Comparison of ENCODE assay signal across 21 mouse cellular contexts in the genomic region with DNA sequence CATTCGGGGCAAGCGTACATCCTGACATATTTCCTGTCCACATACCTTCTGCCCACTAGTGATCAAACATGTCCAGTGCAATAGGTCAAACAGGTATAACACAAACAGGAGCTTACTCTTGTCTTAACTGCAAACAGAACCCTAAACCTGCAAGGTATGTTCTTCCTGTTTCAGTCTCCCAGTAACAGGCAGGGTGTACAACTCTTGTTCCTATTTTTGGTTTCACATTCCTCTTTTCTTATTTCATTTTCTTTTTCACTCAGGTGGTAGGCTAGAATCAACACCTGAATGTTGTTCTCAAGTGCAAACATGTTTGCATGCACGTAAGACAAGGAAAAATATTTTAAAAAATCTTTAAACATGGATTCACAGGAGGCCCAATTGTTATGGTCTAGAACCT.
A peak's percentile ranks its signal among the peaks of the same experiment; 100 is the strongest.
DNase-seq lines count a peak whose midpoint lies in the region; ATAC-seq lines count a peak whose summit lies in the region.
"Had no signal": no experiment of that assay in that cellular context is flagged by ENCODE, and none has a peak within 500 bp of the region (broad histone marks: within the 10 kb centered on the region; RNA-seq: fewer than 3 reads in every experiment).

No protein-coding gene starts in this region.

- H3K36me3 ChIP-seq in midbrain, embryonic 11.5 days (ENCODE audit: control insufficient read depth, insufficient read depth, low read length) = no peaks in the 10 kb centered on the region
- no peaks in the 10 kb centered on the region for H3K36me3 ChIP-seq in midbrain, embryonic 15.5 days (replicated peaks)
- H3K36me3 ChIP-seq: embryonic facial prominence, embryonic 15.5 days; forebrain, embryonic 10.5 days; G1E; heart, embryonic 13.5 days; hindbrain, embryonic 12.5 days; intestine, embryonic 15.5 days had no signal

- H3K4me1 ChIP-seq in midbrain, embryonic 11.5 days (ENCODE audit: control insufficient read depth, insufficient read depth, low read length) = no peaks in the 10 kb centered on the region
- 0 out of 2 replicates have a peak, but pooled peaks cover 4% of the 10 kb centered on the region for H3K4me1 ChIP-seq in midbrain, embryonic 15.5 days

- no peak overlapping the region for H3K4me3 ChIP-seq in midbrain, embryonic 11.5 days (ENCODE audit: low read depth, low read length)
- H3K4me3 ChIP-seq in midbrain, embryonic 15.5 days = no peak overlapping the region
- H3K4me3 ChIP-seq: erythroblast, embryonic 14.5 days; hindbrain, embryonic 12.5 days; intestine, embryonic 15.5 days had no signal

- peak; percentile 75 for DNase-seq in midbrain, embryonic 11.5 days (ENCODE audit: low spot score, missing footprints)
- DNase-seq in yolk sac, embryonic 10.5 days (ENCODE audit: low spot score) = no peak
- no peak for DNase-seq in layer of hippocampus, adult 9-11 months
- DNase-seq: adrenal gland, adult 8-10 months; adrenal gland, postnatal 36 days; cerebellum, adult 2 months; cerebellum, postnatal 10 days; embryo, embryonic 11 days; gastrocnemius, postnatal 10 days; heart, postnatal 4 days had no signal

- no peaks in the 10 kb centered on the region for H3K27me3 ChIP-seq in midbrain, embryonic 11.5 days (ENCODE audit: control insufficient read depth, insufficient read depth, low read length)
- H3K27me3 ChIP-seq in midbrain, embryonic 15.5 days (replicated peaks) = no peaks in the 10 kb centered on the region
- H3K27me3 ChIP-seq: embryonic facial prominence, embryonic 15.5 days; hindbrain, embryonic 12.5 days; intestine, embryonic 15.5 days had no signal

- ATAC-seq in midbrain, embryonic 11.5 days (ENCODE audit: low FRiP score) = no peak
- ATAC-seq in midbrain, embryonic 15.5 days (replicated peaks) = no peak
- ATAC-seq in granulocyte monocyte progenitor cell, adult 5-6 weeks (replicated peaks; ENCODE audit: poor library complexity, severe bottlenecking) = peak; percentile 42
- ATAC-seq in megakaryocyte progenitor cell, adult 5-6 weeks (replicated peaks; ENCODE audit: poor library complexity) = peak; percentile 53

- H3K27ac ChIP-seq in midbrain, embryonic 11.5 days (ENCODE audit: low read depth, low read length) = no peak overlapping the region
- no peak overlapping the region for H3K27ac ChIP-seq in midbrain, embryonic 15.5 days
- H3K27ac ChIP-seq: embryonic facial prominence, embryonic 15.5 days; heart, embryonic 13.5 days; hindbrain, embryonic 12.5 days; hindbrain, postnatal 0 days; intestine, embryonic 15.5 days had no signal

- no peak overlapping the region for H3K4me2 ChIP-seq in midbrain, embryonic 11.5 days
- H3K4me2 ChIP-seq in midbrain, embryonic 15.5 days = no peak overlapping the region

- no peak overlapping the region for H3K9ac ChIP-seq in midbrain, embryonic 11.5 days (ENCODE audit: low read length)
- H3K9ac ChIP-seq in midbrain, embryonic 15.5 days = no peak overlapping the region
- H3K9ac ChIP-seq: embryonic facial prominence, embryonic 15.5 days had no signal

- 95% methylated on average over 3 of the region's 3 CpGs for WGBS in midbrain, embryonic 11.5 days
- 96% methylated on average over 3 of the region's 3 CpGs for WGBS in midbrain, embryonic 15.5 days

- no peaks in the 10 kb centered on the region for H3K9me3 ChIP-seq in midbrain, embryonic 11.5 days (ENCODE audit: control insufficient read depth, low read length)
- no peaks in the 10 kb centered on the region for H3K9me3 ChIP-seq in midbrain, embryonic 15.5 days
- H3K9me3 ChIP-seq: embryonic facial prominence, embryonic 15.5 days; forebrain, embryonic 10.5 days; G1E; hindbrain, embryonic 12.5 days; intestine, embryonic 15.5 days had no signal

Comparison
In these comparisons a context has a peak if more than half of its experiments do, and no peak if none do; other contexts are left out.
1. ATAC-seq: peak in granulocyte monocyte progenitor cell, adult 5-6 weeks (single experiment) and megakaryocyte progenitor cell, adult 5-6 weeks (single experiment); none in midbrain, embryonic 11.5 days (single experiment) and midbrain, embryonic 15.5 days (single experiment).